Comparison of ENCODE assay signal across 8 mouse cellular contexts in genomic region chr10:128058601-128059151, GRCm38 (mm10). TPM values are rescaled to one million over a fixed set of nuclear protein-coding genes. Genes with fewer than 3 reads are reported as not detected.
DNase-seq lines count a peak whose midpoint lies in the region; ATAC-seq and TF ChIP-seq lines count a peak whose summit lies in the region.

Gene Ptges3 (plus strand): TSS chr10:128058954.

- WGBS in forebrain, postnatal 0 days, result under 1% methylated on average over 57 of the region's 72 CpGs
- WGBS in lung, embryonic 15.5 days, result under 1% methylated on average over 72 of the region's 72 CpGs

- peak; percentile 86 for DNase-seq in G1E (ENCODE audit: low spot score)
- DNase-seq in cerebellum, adult 18-20 months, result peak; percentile 95 to 99
- peak; percentile 99 for DNase-seq in forebrain, postnatal 0 days
- peak; percentile 99 for DNase-seq in heart, postnatal 4 days
- peak; percentile 90 to 96 for DNase-seq in layer of hippocampus, adult 8-10 months (ENCODE audit: low spot score in 2 of 2)
- DNase-seq in ovary, adult 18-20 months (ENCODE audit: low spot score), result peak; percentile 94
- peak; percentile 97 for DNase-seq in thymus, postnatal 0 days (ENCODE audit: low spot score)

- peak within 1 kb of the TSS; percentile 87 for H3K9ac ChIP-seq in forebrain, postnatal 0 days
- peak within 1 kb of the TSS; percentile 86 for H3K9ac ChIP-seq in lung, embryonic 15.5 days

- peak; percentile 75 for ATAC-seq in G1E (ENCODE audit: extremely low read depth, insufficient number of reproducible peaks, low FRiP score, poor library complexity, severe bottlenecking)
- peak; percentile 94 for ATAC-seq in forebrain, postnatal 0 days
- peak; percentile 94 for ATAC-seq in lung, embryonic 15.5 days (ENCODE audit: borderline replicate concordance, extremely low read depth, low FRiP score, low TSS enrichment)

- H3K4me3 ChIP-seq in G1E (ENCODE audit: low read depth, low read length), result peak within 1 kb of the TSS; percentile 95
- H3K4me3 ChIP-seq in forebrain, postnatal 0 days (ENCODE audit: low read depth, low read length), result peak within 1 kb of the TSS; percentile 87
- H3K4me3 ChIP-seq in lung, embryonic 15.5 days, result peak within 1 kb of the TSS; percentile 94

- peak within 1 kb of the TSS; percentile 71 for H3K4me2 ChIP-seq in forebrain, postnatal 0 days (ENCODE audit: low read depth)
- H3K4me2 ChIP-seq in lung, embryonic 15.5 days, result peak within 1 kb of the TSS; percentile 67

- H3K36me3 ChIP-seq in G1E (replicated peaks), result peaks cover 25% of the 10 kb centered on the region
- H3K36me3 ChIP-seq in forebrain, postnatal 0 days (ENCODE audit: insufficient read depth), result no peaks in the 10 kb centered on the region
- peaks cover 8% of the 10 kb centered on the region for H3K36me3 ChIP-seq in lung, embryonic 15.5 days

- no peaks in the 10 kb centered on the region for H3K27me3 ChIP-seq in G1E (ENCODE audit: insufficient read depth, low read length)
- no peaks in the 10 kb centered on the region for H3K27me3 ChIP-seq in forebrain, postnatal 0 days (ENCODE audit: insufficient read depth, low read length)
- no peaks in the 10 kb centered on the region for H3K27me3 ChIP-seq in lung, embryonic 15.5 days

- peaks cover 39% of the 10 kb centered on the region for H3K4me1 ChIP-seq in G1E (ENCODE audit: insufficient read depth, low read depth, low read length)
- H3K4me1 ChIP-seq in forebrain, postnatal 0 days (ENCODE audit: insufficient read depth), result peaks cover 16% of the 10 kb centered on the region
- H3K4me1 ChIP-seq in lung, embryonic 15.5 days, result peaks cover 25% of the 10 kb centered on the region

- TF ChIP-seq CTCF in G1E (IDR thresholded peaks at IDR 0.05; ENCODE audit: low read depth, low read length), result no peak
- no peak for TF ChIP-seq CTCF in forebrain, postnatal 0 days (IDR thresholded peaks at IDR 0.05; ENCODE audit: low read depth)

- H3K27ac ChIP-seq in forebrain, postnatal 0 days (ENCODE audit: low read depth, low read length), result peak within 1 kb of the TSS; percentile 97
- H3K27ac ChIP-seq in lung, embryonic 15.5 days, result peak within 1 kb of the TSS; percentile 99

- H3K9me3 ChIP-seq in G1E (replicated peaks), result no peaks in the 10 kb centered on the region
- H3K9me3 ChIP-seq in forebrain, postnatal 0 days (ENCODE audit: low read length), result no peaks in the 10 kb centered on the region
- H3K9me3 ChIP-seq in lung, embryonic 15.5 days, result no peaks in the 10 kb centered on the region

RNA-seq across cellular contexts. Expression of gene Ptges3, which starts in this region (rescaled TPM):
- total RNA-seq in G1E (2014; fragmentation: Nextera tagmentation), result 209 and 228 TPM in 2 replicates
- total RNA-seq in G1E (2017), result 269 and 315 TPM in 2 replicates
- 268 and 269 TPM in 2 replicates for polyA plus RNA-seq in G1E (2012)
- 146 and 157 TPM in 2 replicates for total RNA-seq in forebrain, postnatal 0 days (2014; rRNA removed)
- polyA plus RNA-seq in forebrain, postnatal 0 days (2015; fragmentation: Nextera tagmentation; extraction: Ambion mirVana), result 439 and 454 TPM in 2 replicates
- total RNA-seq in heart, postnatal 4 days (2021), result 100 to 1,000 TPM; 125 to 132 TPM
- total RNA-seq in layer of hippocampus, adult 8-10 months (2022), result 100 to 1,000 TPM; 128 to 136 (median 133) TPM
- 550 and 564 TPM in 2 replicates for polyA plus RNA-seq in lung, embryonic 15.5 days (2015; fragmentation: Nextera tagmentation; extraction: Ambion mirVana)
- polyA plus RNA-seq in thymus, postnatal 0 days (2015; fragmentation: Nextera tagmentation; extraction: Ambion mirVana), result 401 and 422 TPM in 2 replicates

Comparison
In these comparisons a context has a peak if more than half of its experiments do, and no peak if none do; other contexts are left out.
1. Peak in every context shown above with its lines: DNase-seq, ATAC-seq, H3K4me3 ChIP-seq and H3K27ac ChIP-seq.